Mouse (Mus musculus): Measurements from ENCODE around the gene Tsen54. TPM values are rescaled to one million over a fixed set of nuclear protein-coding genes. Genes with fewer than 3 reads are reported as not detected.

Gene Tsen54
- 20.1 and 26.4 TPM in 2 replicates for polyA plus RNA-seq (2015; fragmentation: Nextera tagmentation; extraction: Ambion mirVana)

GRCm38 (mm10) chr11:115814605-115815450 is at the start of gene Tsen54:
Gene Tsen54 (plus strand): TSS chr11:115814724.
- ATAC-seq (replicated peaks; ENCODE audit: insufficient number of reproducible peaks, insufficient read depth, low FRiP score, low read depth): peak; percentile 49

GRCm38 (mm10) chr11:115765103-115765606 is 49.4 kb upstream of the Tsen54 start, which contains the start of gene Tmem94:
Gene Tmem94 (plus strand): TSS chr11:115765433.
- ATAC-seq (replicated peaks; ENCODE audit: insufficient number of reproducible peaks, insufficient read depth, low FRiP score, low read depth): peak; percentile 95
- Histone ChIP-seq H3K9ac (peak within 1 kb of the TSS; percentile 77), H3K9me3 (replicated peaks) (no peaks in the 10 kb centered on the region), H3K36me3 (no peaks in the 10 kb centered on the region), H3K4me2 (peak within 1 kb of the TSS; percentile 80), H3K4me1 (replicated peaks) (peaks cover 35% of the 10 kb centered on the region), H3K27ac (peak within 1 kb of the TSS; percentile 97), H3K27me3 (no peaks in the 10 kb centered on the region), H3K4me3 (peak within 1 kb of the TSS; percentile 60)
- under 1% methylated on average over 32 of the region's 32 CpGs for WGBS

More at GRCm38 (mm10) chr11:115814605-115815450, at the start of gene Tsen54:
- peaks cover 48% of the 10 kb centered on the region for H3K4me1 ChIP-seq (replicated peaks)
- H3K4me3 ChIP-seq: peak within 1 kb of the TSS; percentile 95
- no peaks in the 10 kb centered on the region for H3K27me3 ChIP-seq
- H3K9me3 ChIP-seq (replicated peaks): no peaks in the 10 kb centered on the region
- H3K36me3 ChIP-seq: peaks cover 24% of the 10 kb centered on the region; the same call in 1 of the 2 replicates
- WGBS: under 1% methylated on average over 84 of the region's 84 CpGs
- H3K4me2 ChIP-seq: peak within 1 kb of the TSS; percentile 96
- H3K27ac ChIP-seq: peak within 1 kb of the TSS; percentile 93
- H3K9ac ChIP-seq: peak within 1 kb of the TSS; percentile 86

- peak overlapping the region; percentile 97 for H3K27ac ChIP-seq
- H3K4me2 ChIP-seq: peak overlapping the region; percentile 80
- peak; percentile 63 for ATAC-seq (replicated peaks; ENCODE audit: insufficient number of reproducible peaks, insufficient read depth, low FRiP score, low read depth)
- H3K36me3 ChIP-seq: no peaks in the 10 kb centered on the region
- peaks cover 41% of the 10 kb centered on the region for H3K4me1 ChIP-seq (replicated peaks)
- peak overlapping the region; percentile 77 for H3K9ac ChIP-seq
- no peaks in the 10 kb centered on the region for H3K9me3 ChIP-seq (replicated peaks)
- peak overlapping the region; percentile 60 for H3K4me3 ChIP-seq
- WGBS: under 1% methylated on average over 34 of the region's 34 CpGs
- H3K27me3 ChIP-seq: no peaks in the 10 kb centered on the region
Measured at GRCm38 (mm10) chr11:115765607-115766141, 48.9 kb upstream of the Tsen54 start.

GRCm38 (mm10) chr11:115766356-115766943 is 48.1 kb upstream of the Tsen54 start:
- H3K4me3 ChIP-seq: peak overlapping the region; percentile 60
- 28% methylated on average over 13 of the region's 13 CpGs for WGBS
- H3K27ac ChIP-seq: peak overlapping the region; percentile 97
- no peaks in the 10 kb centered on the region for H3K27me3 ChIP-seq
- H3K36me3 ChIP-seq: no peaks in the 10 kb centered on the region
- peak overlapping the region; percentile 77 for H3K9ac ChIP-seq
- H3K4me1 ChIP-seq (replicated peaks): peaks cover 42% of the 10 kb centered on the region
- peak overlapping the region; percentile 80 for H3K4me2 ChIP-seq
- 0 out of 2 replicates have a peak, but pooled peaks have one; percentile 18 for ATAC-seq (replicated peaks; ENCODE audit: insufficient number of reproducible peaks, insufficient read depth, low FRiP score, low read depth)
- no peaks in the 10 kb centered on the region for H3K9me3 ChIP-seq (replicated peaks)

GRCm38 (mm10) chr11:115766981-115767380 is 47.5 kb upstream of the Tsen54 start:
- peak overlapping the region; percentile 80 for H3K4me2 ChIP-seq
- 75% methylated on average over 8 of the region's 8 CpGs for WGBS
- H3K27me3 ChIP-seq: no peaks in the 10 kb centered on the region
- no peak for ATAC-seq (replicated peaks; ENCODE audit: insufficient number of reproducible peaks, insufficient read depth, low FRiP score, low read depth)
- no peaks in the 10 kb centered on the region for H3K9me3 ChIP-seq (replicated peaks)
- peaks cover 42% of the 10 kb centered on the region for H3K4me1 ChIP-seq (replicated peaks)
- peak overlapping the region; percentile 77 for H3K9ac ChIP-seq
- H3K4me3 ChIP-seq: peak overlapping the region; percentile 60
- peak overlapping the region; percentile 97 for H3K27ac ChIP-seq
- no peaks in the 10 kb centered on the region for H3K36me3 ChIP-seq

GRCm38 (mm10) chr11:115768896-115769295 is 45.6 kb upstream of the Tsen54 start:
- H3K9me3 ChIP-seq (replicated peaks): no peaks in the 10 kb centered on the region
- no peak for ATAC-seq (replicated peaks; ENCODE audit: insufficient number of reproducible peaks, insufficient read depth, low FRiP score, low read depth)
- peaks cover 42% of the 10 kb centered on the region for H3K4me1 ChIP-seq (replicated peaks)
- H3K27me3 ChIP-seq: no peaks in the 10 kb centered on the region
- 80% methylated on average over 3 of the region's 3 CpGs for WGBS
- peak overlapping the region; percentile 84 for H3K27ac ChIP-seq
- H3K36me3 ChIP-seq: peaks cover 2% of the 10 kb centered on the region; the same call in 1 of the 2 replicates
- H3K4me2 ChIP-seq: peak overlapping the region; percentile 48; the same call in 1 of the 2 replicates
- no peak overlapping the region for H3K4me3 ChIP-seq
- H3K9ac ChIP-seq: no peak overlapping the region

- Histone ChIP-seq H3K4me2 (no peak overlapping the region), H3K9ac (no peak overlapping the region), H3K27me3 (no peaks in the 10 kb centered on the region), H3K27ac (no peak overlapping the region), H3K36me3 (peaks cover 2% of the 10 kb centered on the region; the same call in 1 of the 2 replicates), H3K9me3 (replicated peaks) (no peaks in the 10 kb centered on the region), H3K4me1 (replicated peaks) (peaks cover 62% of the 10 kb centered on the region), H3K4me3 (no peak overlapping the region)
- 53% methylated on average over 4 of the region's 4 CpGs for WGBS
- ATAC-seq (replicated peaks; ENCODE audit: insufficient number of reproducible peaks, insufficient read depth, low FRiP score, low read depth): no peak
Measured at GRCm38 (mm10) chr11:115774653-115775052, 39.9 kb upstream of the Tsen54 start.

GRCm38 (mm10) chr11:115775821-115776665 is 38.5 kb upstream of the Tsen54 start:
- H3K4me1 ChIP-seq (replicated peaks): peaks cover 65% of the 10 kb centered on the region
- 44% methylated on average over 18 of the region's 18 CpGs for WGBS
- H3K36me3 ChIP-seq: peaks cover 2% of the 10 kb centered on the region; the same call in 1 of the 2 replicates
- ATAC-seq (replicated peaks; ENCODE audit: insufficient number of reproducible peaks, insufficient read depth, low FRiP score, low read depth): no peak
- H3K9me3 ChIP-seq (replicated peaks): no peaks in the 10 kb centered on the region
- peak overlapping the region; percentile 64 for H3K27ac ChIP-seq
- H3K9ac ChIP-seq: peak overlapping the region; percentile 31; the same call in 1 of the 2 replicates
- no peak overlapping the region for H3K4me3 ChIP-seq
- H3K27me3 ChIP-seq: no peaks in the 10 kb centered on the region
- H3K4me2 ChIP-seq: peak overlapping the region; percentile 31

GRCm38 (mm10) chr11:115776954-115777353 is 37.6 kb upstream of the Tsen54 start:
- Histone ChIP-seq H3K9me3 (replicated peaks) (no peaks in the 10 kb centered on the region), H3K4me3 (no peak overlapping the region), H3K36me3 (peaks cover 2% of the 10 kb centered on the region; the same call in 1 of the 2 replicates), H3K4me2 (no peak overlapping the region), H3K4me1 (replicated peaks) (peaks cover 68% of the 10 kb centered on the region), H3K9ac (no peak overlapping the region), H3K27ac (peak overlapping the region; percentile 64), H3K27me3 (no peaks in the 10 kb centered on the region)
- ATAC-seq (replicated peaks; ENCODE audit: insufficient number of reproducible peaks, insufficient read depth, low FRiP score, low read depth): no peak
- WGBS: 66% methylated on average over 9 of the region's 9 CpGs

GRCm38 (mm10) chr11:115777487-115778335 is 36.8 kb upstream of the Tsen54 start:
- no peak for ATAC-seq (replicated peaks; ENCODE audit: insufficient number of reproducible peaks, insufficient read depth, low FRiP score, low read depth)
- Histone ChIP-seq H3K27ac (peak overlapping the region; percentile 64), H3K9me3 (replicated peaks) (no peaks in the 10 kb centered on the region), H3K4me1 (replicated peaks) (peaks cover 68% of the 10 kb centered on the region), H3K9ac (no peak overlapping the region), H3K36me3 (no peaks in the 10 kb centered on the region; the same call in 1 of the 2 replicates), H3K27me3 (no peaks in the 10 kb centered on the region), H3K4me3 (no peak overlapping the region), H3K4me2 (no peak overlapping the region)
- WGBS: 89% methylated on average over 17 of the region's 17 CpGs

All from heart, embryonic 15.5 days (tissue).